Mouse (Mus musculus) heart, postnatal 25 days (tissue): Measurements from ENCODE around the gene Mapk11. TPM values are rescaled to one million over a fixed set of nuclear protein-coding genes. Genes with fewer than 3 reads are reported as not detected.

Source experiments
- DNase-seq: peaks from one replicate; pipeline ENCODE4 v3.0.0; 2022; ENCODE audit warnings: low spot score
- intact Hi-C: fragments of 180-260 bp; cut with DNase I; formaldehyde crosslinking; loops from one replicate; pipeline ENCODE4 v1.15.1; 2025
- microRNA-seq: library from miRNA; unstranded; fragments of <30 nt; microRNA quantifications from one replicate; pipeline ENCODE4 v1.2.0, GENCODE M21; 2022
- total RNA-seq, 2 experiments: library from RNA; stranded (reverse); gene quantifications; 2 replicates each; pipeline ENCODE4 v1.2.3; 2021

The Mapk11 gene
- total RNA-seq, 2 experiments from 2014 or later, result 1.4 to 2.1 TPM

GRCm38 (mm10) chr15:89123595-89123994 lies 25.8 kb downstream of the Mapk11 start:
- intact Hi-C loops, result loop anchor here (2.0 to 5.0 kb wide), 3 partner anchors 34 to 87 kb away; partner anchors contain the start of genes Dennd6b and Ppp6r2
- DNase-seq, result no peak

GRCm38 (mm10) chr15:89122649-89123366 lies 26.6 kb downstream of the Mapk11 start, which contains the start of gene Tubgcp6:
Gene Tubgcp6, minus strand, starts transcription at chr15:89123112.
- intact Hi-C loops, result loop anchor here (2.0 to 5.0 kb wide), 3 partner anchors 34 to 88 kb away; partner anchors contain the start of genes Dennd6b and Ppp6r2
- DNase-seq, result peak; percentile 87

GRCm38 (mm10) chr15:89118007-89118406 lies 31.4 kb downstream of the Mapk11 start:
- no peak for DNase-seq
- intact Hi-C loops, result no loop called here

GRCm38 (mm10) chr15:89110147-89110546 lies 39.3 kb downstream of the Mapk11 start:
- DNase-seq, result no peak
- intact Hi-C loops, result no loop called here

- intact Hi-C loops, result no loop called here
- DNase-seq, result no peak
These were observed 42.5 kb downstream of the Mapk11 start for GRCm38 (mm10) chr15:89106976-89107375.

- DNase-seq, result no peak
- intact Hi-C loops, result no loop called here
These were observed 43.4 kb downstream of the Mapk11 start for GRCm38 (mm10) chr15:89106073-89106472.

- DNase-seq, result no peak
- intact Hi-C loops, result no loop called here
These were observed 45.0 kb downstream of the Mapk11 start for GRCm38 (mm10) chr15:89104425-89104824.

- DNase-seq, result no peak
- intact Hi-C loops, result no loop called here
These were observed 45.5 kb downstream of the Mapk11 start for GRCm38 (mm10) chr15:89103921-89104320.

GRCm38 (mm10) chr15:89102646-89103045 lies 46.8 kb downstream of the Mapk11 start:
- DNase-seq, result no peak
- intact Hi-C loops, result no loop called here

GRCm38 (mm10) chr15:89100823-89101222 lies 48.6 kb downstream of the Mapk11 start:
- no peak for DNase-seq

GRCm38 (mm10) chr15:89098616-89099015 lies 50.8 kb downstream of the Mapk11 start:
- intact Hi-C loops, result no loop called here
- DNase-seq, result no peak

More at GRCm38 (mm10) chr15:89100823-89101222, 48.6 kb downstream of the Mapk11 start:
- intact Hi-C loops, result no loop called here

GRCm38 (mm10) chr15:89097450-89097849 lies 52.0 kb downstream of the Mapk11 start:
- DNase-seq, result no peak
- intact Hi-C loops, result no loop called here

Small RNAs within 50 kb of the gene (microRNA-seq; reads per million reads assigned to microRNA genes)
- 0.83 reads per million for gene Mir6958
- not detected for gene Mir7118

Other genes with a start within 250 kb of the Mapk11 start
- gene Ttll8, start 195.2 kb downstream of the Mapk11 start, total RNA-seq, result not detected
- not detected for gene Mlc1, start 170.6 kb downstream of the Mapk11 start, total RNA-seq
- 10 to 100 TPM; 76.7 to 85.6 TPM for gene Mov10l1, start 166.7 kb downstream of the Mapk11 start, total RNA-seq
- 1 to 10 TPM; 1.4 to 1.6 TPM for gene Panx2, start 89.9 kb downstream of the Mapk11 start, total RNA-seq
- gene Trabd, start 74.5 kb downstream of the Mapk11 start, total RNA-seq, result 10 to 100 TPM; 44.2 to 45.5 TPM
- 10 to 100 TPM; 15.1 to 15.2 TPM for gene Selenoo, start 60.5 kb downstream of the Mapk11 start, total RNA-seq
- gene Tubgcp6, start 26.5 kb downstream of the Mapk11 start, total RNA-seq, result 1 to 10 TPM; 8.8 to 9.4 TPM
- gene Hdac10, start 20.9 kb downstream of the Mapk11 start, total RNA-seq, result 1 to 10 TPM; 7.4 to 8.3 TPM
- gene Mapk12, start 8.9 kb downstream of the Mapk11 start, total RNA-seq, result 10 to 100 TPM; 20.1 to 22.3 TPM
- gene Plxnb2, start 31.2 kb upstream of the Mapk11 start, total RNA-seq, result 10 to 100 TPM; 81.5 to 86.1 TPM
- gene Dennd6b, start 46.9 kb upstream of the Mapk11 start, total RNA-seq, result 1 to 10 TPM; 8.4 to 8.7 TPM
- gene Ppp6r2, start 61.9 kb upstream of the Mapk11 start, total RNA-seq, result 10 to 100 TPM; 63.4 to 65.0 TPM
- gene Sbf1, start 165.7 kb upstream of the Mapk11 start, total RNA-seq, result 10 to 100 TPM; 58.3 to 64.4 TPM
- not detected for gene Adm2, start 173.1 kb upstream of the Mapk11 start, total RNA-seq
- gene Miox, start 184.8 kb upstream of the Mapk11 start, total RNA-seq, result not detected
- gene Lmf2, start 206.0 kb upstream of the Mapk11 start, total RNA-seq, result 10 to 100 TPM; 30.6 to 31.8 TPM
- 10 to 100 TPM; 52.0 to 60.4 TPM for gene Ncaph2, start 206.1 kb upstream of the Mapk11 start, total RNA-seq
- gene Sco2, start 224.2 kb upstream of the Mapk11 start, total RNA-seq, result 10 to 100 TPM; 23.0 to 24.2 TPM
- gene Tymp, start 227.4 kb upstream of the Mapk11 start, total RNA-seq, result under 1 TPM; 0.44 to 0.64 TPM
- gene Odf3b, start 229.7 kb upstream of the Mapk11 start, total RNA-seq, result 1 to 10 TPM; 1.3 TPM
- gene Klhdc7b, start 235.3 kb upstream of the Mapk11 start, total RNA-seq, result not detected